Mouse (Mus musculus) lung, adult 18-20 months (tissue): ENCODE results near the gene Actr6.
"Not testable (repeated sequence)": the region's sequence is repeated elsewhere in the genome, so short reads cannot be mapped to it uniquely, and the experiment has no call there.

Experiments
- DNase-seq, 2 experiments: peaks; one replicate each; pipeline ENCODE4 v3.0.0; 2022; ENCODE audit warnings: mixed read lengths in 2 of 2

Gene Actr6

GRCm38 (mm10) chr10:89679448-89679847, 52.6 kb downstream of the Actr6 start:
- DNase-seq: no peak

- DNase-seq: no peak
Measured at GRCm38 (mm10) chr10:89678054-89678453, 54.0 kb downstream of the Actr6 start.

GRCm38 (mm10) chr10:89676609-89677008, 55.5 kb downstream of the Actr6 start:
- DNase-seq: no peak

GRCm38 (mm10) chr10:89670371-89670770, 61.7 kb downstream of the Actr6 start:
- DNase-seq: not testable (repeated sequence)

GRCm38 (mm10) chr10:89667571-89667970, 64.5 kb downstream of the Actr6 start:
- DNase-seq: no peak

GRCm38 (mm10) chr10:89665679-89666078, 66.4 kb downstream of the Actr6 start:
- no peak for DNase-seq

- DNase-seq: no peak
Measured at GRCm38 (mm10) chr10:89664977-89665645, 67.0 kb downstream of the Actr6 start.
